Comparison of ENCODE assay signal across 8 mouse cellular contexts in genomic region chr10:75882433-75883231, GRCm38 (mm10). TPM values are rescaled to one million over a fixed set of nuclear protein-coding genes. Genes with fewer than 3 reads are reported as not detected.
DNase-seq lines count a peak whose midpoint lies in the region; ATAC-seq lines count a peak whose summit lies in the region.

No protein-coding gene starts in this region.

- H3K4me2 ChIP-seq in heart, embryonic 16.5 days (ENCODE audit: low read depth, low read length) = peak overlapping the region; percentile 54
- H3K4me2 ChIP-seq in hindbrain, embryonic 15.5 days = peak overlapping the region; percentile 37
- peak overlapping the region; percentile 22 for H3K4me2 ChIP-seq in midbrain, embryonic 14.5 days (ENCODE audit: low read length)

- ATAC-seq in heart, embryonic 16.5 days (replicated peaks; ENCODE audit: extremely low read depth, insufficient read depth, low FRiP score) = no peak
- 0 out of 2 replicates have a peak, but pooled peaks have one; percentile 44 for ATAC-seq in hindbrain, embryonic 15.5 days (ENCODE audit: low FRiP score, low read depth)
- ATAC-seq in midbrain, embryonic 14.5 days (ENCODE audit: low FRiP score, low TSS enrichment) = peak; percentile 48; the same call in 1 of the 2 replicates

- no peaks in the 10 kb centered on the region for H3K27me3 ChIP-seq in heart, embryonic 16.5 days (ENCODE audit: control insufficient read depth, insufficient read depth, low read length)
- no peaks in the 10 kb centered on the region for H3K27me3 ChIP-seq in hindbrain, embryonic 15.5 days
- H3K27me3 ChIP-seq in midbrain, embryonic 14.5 days (ENCODE audit: control insufficient read depth, insufficient read depth, low read length) = no peaks in the 10 kb centered on the region

- H3K27ac ChIP-seq in heart, embryonic 16.5 days (ENCODE audit: low read length) = no peak overlapping the region
- H3K27ac ChIP-seq in hindbrain, embryonic 15.5 days (replicated peaks) = 0 out of 2 replicates have a peak overlapping the region, but pooled peaks have one; percentile 25
- no peak overlapping the region; the same call in 1 of the 2 replicates for H3K27ac ChIP-seq in midbrain, embryonic 14.5 days (replicated peaks; ENCODE audit: low read depth, low read length)

- no peaks in the 10 kb centered on the region for H3K9me3 ChIP-seq in heart, embryonic 16.5 days (replicated peaks; ENCODE audit: control insufficient read depth, low read length)
- H3K9me3 ChIP-seq in hindbrain, embryonic 15.5 days = no peaks in the 10 kb centered on the region
- H3K9me3 ChIP-seq in midbrain, embryonic 14.5 days (ENCODE audit: control insufficient read depth, low read length) = no peaks in the 10 kb centered on the region

- no peak for DNase-seq in heart, postnatal 25 days (ENCODE audit: low spot score)
- DNase-seq in embryo, embryonic 10.5 days (ENCODE audit: low spot score) = peak; percentile 45
- no peak for DNase-seq in midbrain, embryonic 14.5 days
- DNase-seq in urinary bladder, postnatal 25 days (ENCODE audit: low spot score) = no peak
- DNase-seq in lung, adult 18-20 months = no peak
- DNase-seq in layer of hippocampus, postnatal 25 days (ENCODE audit: extremely low spot score in 1 of 2, low spot score in 1 of 2) = no peak

- 15% methylated on average over 15 of the region's 15 CpGs for WGBS in heart, embryonic 16.5 days
- 8% methylated on average over 15 of the region's 15 CpGs for WGBS in hindbrain, embryonic 15.5 days
- 7% methylated on average over 15 of the region's 15 CpGs for WGBS in midbrain, embryonic 14.5 days

- peak overlapping the region; percentile 18 for H3K9ac ChIP-seq in heart, embryonic 16.5 days (ENCODE audit: low read length)
- 0 out of 2 replicates have a peak overlapping the region, but pooled peaks have one; percentile 16 for H3K9ac ChIP-seq in hindbrain, embryonic 15.5 days
- H3K9ac ChIP-seq in midbrain, embryonic 14.5 days (replicated peaks; ENCODE audit: low read length) = no peak overlapping the region

- H3K4me1 ChIP-seq in heart, embryonic 16.5 days (ENCODE audit: control insufficient read depth, insufficient read depth, low read length) = 0 out of 2 replicates have a peak, but pooled peaks cover 4% of the 10 kb centered on the region
- H3K4me1 ChIP-seq in hindbrain, embryonic 15.5 days (replicated peaks) = peaks cover 17% of the 10 kb centered on the region
- H3K4me1 ChIP-seq in midbrain, embryonic 14.5 days (ENCODE audit: control insufficient read depth, insufficient read depth, low read length) = peaks cover 6% of the 10 kb centered on the region; the same call in 1 of the 2 replicates

- intact Hi-C loops in heart, postnatal 25 days (cut with DNase I) = loop anchor here (1.0 kb wide), 1 partner anchor 69 kb away; no protein-coding TSS in a partner anchor

- H3K4me3 ChIP-seq in heart, embryonic 16.5 days (ENCODE audit: low read length) = no peak overlapping the region
- 0 out of 2 replicates have a peak overlapping the region, but pooled peaks have one; percentile 7 for H3K4me3 ChIP-seq in hindbrain, embryonic 15.5 days
- H3K4me3 ChIP-seq in midbrain, embryonic 14.5 days (replicated peaks; ENCODE audit: low read depth, low read length) = no peak overlapping the region

- no peaks in the 10 kb centered on the region for H3K36me3 ChIP-seq in heart, embryonic 16.5 days (ENCODE audit: control insufficient read depth, insufficient read depth)
- no peaks in the 10 kb centered on the region for H3K36me3 ChIP-seq in hindbrain, embryonic 15.5 days
- no peaks in the 10 kb centered on the region for H3K36me3 ChIP-seq in midbrain, embryonic 14.5 days (ENCODE audit: control insufficient read depth, insufficient read depth, low read length)

RNA-seq across cellular contexts. Expression of gene Derl3, which starts 10.6 kb away (rescaled TPM):
- polyA plus RNA-seq in heart, embryonic 16.5 days (2015; fragmentation: Nextera tagmentation; extraction: Ambion mirVana) = 1.2 and 1.6 TPM in 2 replicates
- under 1 TPM; 0.26 to 0.78 TPM for total RNA-seq in heart, postnatal 25 days (2021)
- polyA plus RNA-seq in hindbrain, embryonic 15.5 days (2015; fragmentation: Nextera tagmentation; extraction: Ambion mirVana) = 1.7 and 2.0 TPM in 2 replicates
- polyA plus RNA-seq in midbrain, embryonic 14.5 days (2014; fragmentation: Nextera tagmentation; extraction: Ambion mirVana) = 1.2 TPM in 2 replicates
- 1 to 10 TPM; 3.8 to 4.7 TPM for total RNA-seq in layer of hippocampus, postnatal 25 days (2021)

RNA-seq across cellular contexts. Expression of gene Mif, which starts 22.6 kb away (rescaled TPM):
- polyA plus RNA-seq in heart, embryonic 16.5 days (2015; fragmentation: Nextera tagmentation; extraction: Ambion mirVana) = 1,867 and 2,124 TPM in 2 replicates
- 100 to 1,000 TPM; 202 to 203 TPM for total RNA-seq in heart, postnatal 25 days (2021)
- 1,663 and 1,704 TPM in 2 replicates for polyA plus RNA-seq in hindbrain, embryonic 15.5 days (2015; fragmentation: Nextera tagmentation; extraction: Ambion mirVana)
- 1,381 and 1,864 TPM in 2 replicates for polyA plus RNA-seq in midbrain, embryonic 14.5 days (2014; fragmentation: Nextera tagmentation; extraction: Ambion mirVana)
- total RNA-seq in layer of hippocampus, postnatal 25 days (2021) = 100 to 1,000 TPM; 420 to 504 TPM

RNA-seq across cellular contexts. Expression of gene Smarcb1, which starts 38.8 kb away (rescaled TPM):
- 112 and 114 TPM in 2 replicates for polyA plus RNA-seq in heart, embryonic 16.5 days (2015; fragmentation: Nextera tagmentation; extraction: Ambion mirVana)
- 10 to 100 TPM; 22.8 to 22.9 TPM for total RNA-seq in heart, postnatal 25 days (2021)
- 251 and 263 TPM in 2 replicates for polyA plus RNA-seq in hindbrain, embryonic 15.5 days (2015; fragmentation: Nextera tagmentation; extraction: Ambion mirVana)
- polyA plus RNA-seq in midbrain, embryonic 14.5 days (2014; fragmentation: Nextera tagmentation; extraction: Ambion mirVana) = 277 and 283 TPM in 2 replicates
- 10 to 100 TPM; 86.4 to 88.8 TPM for total RNA-seq in layer of hippocampus, postnatal 25 days (2021)

RNA-seq across cellular contexts. Expression of gene Gstt2, which starts 45.4 kb away (rescaled TPM):
- 15.5 and 16.2 TPM in 2 replicates for polyA plus RNA-seq in heart, embryonic 16.5 days (2015; fragmentation: Nextera tagmentation; extraction: Ambion mirVana)
- 10 to 100 TPM in 1 of 2 experiments, 1 to 10 TPM in 1; 9.3 to 10.9 TPM for total RNA-seq in heart, postnatal 25 days (2021)
- 6.6 and 6.8 TPM in 2 replicates for polyA plus RNA-seq in hindbrain, embryonic 15.5 days (2015; fragmentation: Nextera tagmentation; extraction: Ambion mirVana)
- 3.8 and 4.3 TPM in 2 replicates for polyA plus RNA-seq in midbrain, embryonic 14.5 days (2014; fragmentation: Nextera tagmentation; extraction: Ambion mirVana)
- 1 to 10 TPM; 2.2 to 4.5 TPM for total RNA-seq in layer of hippocampus, postnatal 25 days (2021)

RNA-seq across cellular contexts. Expression of gene Chchd10, which starts 50.3 kb away (rescaled TPM):
- polyA plus RNA-seq in heart, embryonic 16.5 days (2015; fragmentation: Nextera tagmentation; extraction: Ambion mirVana) = 655 and 710 TPM in 2 replicates
- 1,000 to 10,000 TPM; 1,761 to 1,834 TPM for total RNA-seq in heart, postnatal 25 days (2021)
- polyA plus RNA-seq in hindbrain, embryonic 15.5 days (2015; fragmentation: Nextera tagmentation; extraction: Ambion mirVana) = 139 and 143 TPM in 2 replicates
- 44.2 and 76.8 TPM in 2 replicates for polyA plus RNA-seq in midbrain, embryonic 14.5 days (2014; fragmentation: Nextera tagmentation; extraction: Ambion mirVana)
- total RNA-seq in layer of hippocampus, postnatal 25 days (2021) = 100 to 1,000 TPM; 323 to 356 TPM
